Mouse (Mus musculus): ENCODE measurements at regions not wholly inside any gene's neighbourhood (a gene's known extent, or its start where the extent isn't known, plus 50 kb on each side); places are given as distances from the start of the nearest gene placed in this dataset.
A peak's percentile ranks its signal among the peaks of the same experiment; 100 is the strongest.

DNA sequence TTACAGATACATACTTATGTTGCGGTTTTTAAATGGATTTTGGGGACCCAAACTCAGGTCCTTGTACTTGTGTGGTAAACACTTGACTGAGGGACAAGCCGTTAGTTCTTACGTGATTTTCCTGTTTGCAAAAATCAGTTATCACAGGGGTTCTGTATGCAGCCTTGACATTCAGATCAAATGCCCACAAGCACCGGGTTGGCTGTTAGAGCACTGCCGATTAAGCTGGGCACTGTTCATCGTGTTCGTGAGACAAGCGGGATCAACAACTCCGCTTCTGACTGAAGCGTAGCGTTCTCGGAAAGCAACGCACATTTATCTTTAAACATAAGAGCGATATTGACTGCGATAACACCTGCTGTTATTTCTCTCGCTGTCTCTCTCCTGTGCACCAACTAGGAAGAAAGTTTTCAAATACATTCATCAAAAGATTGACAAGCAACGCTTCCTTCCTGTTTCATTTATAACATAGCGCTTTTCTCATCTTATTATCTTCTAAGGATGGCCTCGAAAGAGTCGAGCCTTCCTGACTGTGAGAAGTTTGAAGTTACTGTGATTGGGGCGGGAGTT is 97.8 kb upstream of the Stt3b start:
- no peak overlapping the region for H3K4me3 ChIP-seq (replicated peaks; ENCODE audit: low read depth, low read length)
- no peaks in the 10 kb centered on the region for H3K4me1 ChIP-seq (replicated peaks; ENCODE audit: insufficient read depth, low read length)
- no peak overlapping the region for H3K9ac ChIP-seq (ENCODE audit: low read depth, low read length)
- TF ChIP-seq CTCF (IDR thresholded peaks at IDR 0.05; ENCODE audit: low read depth), result no peak
- H3K27me3 ChIP-seq (ENCODE audit: insufficient read depth, low read length), result no peaks in the 10 kb centered on the region
- H3K27ac ChIP-seq, result no peak overlapping the region
- no peak overlapping the region for H3K4me2 ChIP-seq (ENCODE audit: low read length)
- DNase-seq (ENCODE audit: low spot score), result no peak
- no peaks in the 10 kb centered on the region for H3K9me3 ChIP-seq (replicated peaks; ENCODE audit: low read length)
- no peak for ATAC-seq (replicated peaks; ENCODE audit: low FRiP score, low read depth)
- WGBS, result 91% methylated on average over 21 of the region's 21 CpGs
- no peaks in the 10 kb centered on the region for H3K36me3 ChIP-seq (ENCODE audit: insufficient read depth, low read length)

- H3K9me3 ChIP-seq (replicated peaks; ENCODE audit: low read length), result no peaks in the 10 kb centered on the region
- no peaks in the 10 kb centered on the region for H3K4me1 ChIP-seq (replicated peaks; ENCODE audit: insufficient read depth, low read length)
- no peaks in the 10 kb centered on the region for H3K27me3 ChIP-seq (ENCODE audit: insufficient read depth, low read length)
- no peak overlapping the region for H3K27ac ChIP-seq
- H3K4me2 ChIP-seq (ENCODE audit: low read length), result no peak overlapping the region
- DNase-seq (ENCODE audit: low spot score), result no peak
- TF ChIP-seq CTCF (IDR thresholded peaks at IDR 0.05; ENCODE audit: low read depth), result no peak
- no peak overlapping the region for H3K9ac ChIP-seq (ENCODE audit: low read depth, low read length)
- no peak overlapping the region for H3K4me3 ChIP-seq (replicated peaks; ENCODE audit: low read depth, low read length)
- ATAC-seq (replicated peaks; ENCODE audit: low FRiP score, low read depth), result no peak
- WGBS, result 85% methylated on average over 6 of the region's 6 CpGs
- H3K36me3 ChIP-seq (ENCODE audit: insufficient read depth, low read length), result no peaks in the 10 kb centered on the region
These were observed 98.7 kb upstream of the Stt3b start for GRCm38 (mm10) chr9:115408886-115409285.

GRCm38 (mm10) chr9:115414190-115414589 is 104.0 kb upstream of the Stt3b start:
- Histone ChIP-seq H3K4me1 (replicated peaks; ENCODE audit: insufficient read depth, low read length) (no peaks in the 10 kb centered on the region), H3K9me3 (replicated peaks; ENCODE audit: low read length) (no peaks in the 10 kb centered on the region), H3K27me3 (ENCODE audit: insufficient read depth, low read length) (no peaks in the 10 kb centered on the region), H3K4me2 (ENCODE audit: low read length) (no peak overlapping the region), H3K27ac (no peak overlapping the region), H3K4me3 (replicated peaks; ENCODE audit: low read depth, low read length) (no peak overlapping the region), H3K9ac (ENCODE audit: low read depth, low read length) (no peak overlapping the region), H3K36me3 (ENCODE audit: insufficient read depth, low read length) (no peaks in the 10 kb centered on the region)
- DNase-seq (ENCODE audit: low spot score) (no peak), ATAC-seq (replicated peaks; ENCODE audit: low FRiP score, low read depth) (no peak)
- no peak for TF ChIP-seq CTCF (IDR thresholded peaks at IDR 0.05; ENCODE audit: low read depth)
- 78% methylated on average over 4 of the region's 4 CpGs for WGBS

DNA sequence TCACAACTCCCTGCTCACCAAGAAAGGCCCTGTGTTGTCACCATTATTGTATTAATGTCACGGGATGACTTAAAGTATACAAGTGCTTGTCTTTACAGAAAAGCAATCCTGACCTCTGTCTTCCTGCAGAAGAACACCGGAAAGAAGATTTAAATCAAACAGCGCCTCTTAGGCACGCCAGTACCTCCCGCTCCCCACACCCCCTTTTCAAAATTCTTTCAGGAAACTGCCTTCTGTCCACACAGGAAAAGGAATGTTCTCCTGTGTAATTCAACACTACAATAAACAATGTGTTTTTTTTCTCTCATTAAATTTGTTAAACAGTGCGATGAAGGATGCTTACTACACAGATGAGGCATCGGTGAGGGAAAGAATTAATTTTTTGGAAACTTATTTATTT is 112.6 kb upstream of the Stt3b start:
- Histone ChIP-seq H3K9me3 (replicated peaks; ENCODE audit: low read length) (0 out of 2 replicates have a peak, but pooled peaks cover 3% of the 10 kb centered on the region), H3K9ac (ENCODE audit: low read depth, low read length) (no peak overlapping the region), H3K4me2 (ENCODE audit: low read length) (no peak overlapping the region), H3K4me3 (replicated peaks; ENCODE audit: low read depth, low read length) (no peak overlapping the region), H3K27ac (no peak overlapping the region), H3K4me1 (replicated peaks; ENCODE audit: insufficient read depth, low read length) (no peaks in the 10 kb centered on the region), H3K27me3 (ENCODE audit: insufficient read depth, low read length) (no peaks in the 10 kb centered on the region), H3K36me3 (ENCODE audit: insufficient read depth, low read length) (no peaks in the 10 kb centered on the region)
- ATAC-seq (replicated peaks; ENCODE audit: low FRiP score, low read depth), result no peak
- peak; percentile 66 for DNase-seq (ENCODE audit: low spot score)
- 43% methylated on average over 7 of the region's 7 CpGs for whole genome bisulfite sequencing
- no peak for TF ChIP-seq CTCF (IDR thresholded peaks at IDR 0.05; ENCODE audit: low read depth)

DNA sequence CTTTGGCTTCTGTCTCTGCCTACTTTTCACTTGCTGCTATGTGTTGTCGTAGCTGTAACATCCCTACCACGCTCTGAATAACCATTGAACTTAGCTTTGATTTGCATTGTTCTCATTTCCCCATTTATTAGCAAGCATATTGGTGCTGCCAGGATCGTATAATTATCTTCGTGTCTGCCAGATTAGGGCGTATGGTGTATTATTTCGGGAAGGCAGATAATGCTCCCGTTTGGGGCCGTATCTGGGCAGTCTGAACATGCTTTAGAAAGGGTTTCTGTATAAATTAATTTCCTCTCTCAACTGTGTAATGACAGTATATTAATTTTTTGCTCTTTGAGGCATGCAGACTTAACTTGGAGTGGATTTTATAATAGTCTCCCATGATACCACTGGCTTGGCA is 116.5 kb upstream of the Stt3b start:
- H3K9me3 ChIP-seq (replicated peaks; ENCODE audit: low read length), result no peaks in the 10 kb centered on the region
- no peak overlapping the region for H3K4me3 ChIP-seq (replicated peaks; ENCODE audit: low read depth, low read length)
- H3K27me3 ChIP-seq (ENCODE audit: insufficient read depth, low read length), result no peaks in the 10 kb centered on the region
- no peak overlapping the region for H3K4me2 ChIP-seq (ENCODE audit: low read length)
- H3K27ac ChIP-seq, result no peak overlapping the region
- TF ChIP-seq CTCF (IDR thresholded peaks at IDR 0.05; ENCODE audit: low read depth), result no peak
- H3K4me1 ChIP-seq (replicated peaks; ENCODE audit: insufficient read depth, low read length), result no peaks in the 10 kb centered on the region
- no peaks in the 10 kb centered on the region for H3K36me3 ChIP-seq (ENCODE audit: insufficient read depth, low read length)
- WGBS, result 90% methylated on average over 8 of the region's 8 CpGs
- no peak for DNase-seq (ENCODE audit: low spot score)
- no peak overlapping the region for H3K9ac ChIP-seq (ENCODE audit: low read depth, low read length)
- no peak for ATAC-seq (replicated peaks; ENCODE audit: low FRiP score, low read depth)

- DNase-seq (ENCODE audit: low spot score), result no peak
- no peak for ATAC-seq (replicated peaks; ENCODE audit: low FRiP score, low read depth)
- H3K4me3 ChIP-seq (replicated peaks; ENCODE audit: low read depth, low read length), result no peak overlapping the region
These were observed 120.0 kb upstream of the Stt3b start for GRCm38 (mm10) chr9:115430271-115430670.

DNA sequence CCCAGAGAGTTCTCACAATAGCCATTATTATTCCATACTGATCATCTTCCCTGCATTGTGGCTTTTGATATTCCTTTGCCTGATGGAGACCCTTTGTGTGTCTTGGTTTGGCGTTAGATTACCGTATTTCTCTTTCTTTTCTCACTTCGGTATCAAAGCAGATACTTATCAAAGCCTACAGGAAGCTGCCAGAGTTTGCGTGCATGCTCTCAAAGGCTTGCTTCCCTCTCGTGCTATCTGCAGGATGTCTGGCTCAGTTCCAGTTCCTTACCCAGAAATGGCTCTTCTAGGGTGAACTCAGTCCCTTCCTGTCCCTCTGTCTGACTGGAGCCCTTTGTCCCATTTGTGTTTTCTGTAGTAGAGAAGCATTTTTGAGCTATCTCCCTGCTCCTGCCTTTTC is 124.5 kb upstream of the Stt3b start:
- Histone ChIP-seq H3K4me3 (replicated peaks; ENCODE audit: low read depth, low read length) (no peak overlapping the region), H3K4me2 (ENCODE audit: low read length) (no peak overlapping the region), H3K4me1 (replicated peaks; ENCODE audit: insufficient read depth, low read length) (no peaks in the 10 kb centered on the region), H3K9me3 (replicated peaks; ENCODE audit: low read length) (peaks cover 10% of the 10 kb centered on the region; the same call in 1 of the 2 replicates), H3K27ac (no peak overlapping the region), H3K36me3 (ENCODE audit: insufficient read depth, low read length) (no peaks in the 10 kb centered on the region), H3K27me3 (ENCODE audit: insufficient read depth, low read length) (no peaks in the 10 kb centered on the region), H3K9ac (ENCODE audit: low read depth, low read length) (no peak overlapping the region)
- no peak for TF ChIP-seq CTCF (IDR thresholded peaks at IDR 0.05; ENCODE audit: low read depth)
- 35% methylated on average over 5 of the region's 5 CpGs for WGBS
- ATAC-seq (replicated peaks; ENCODE audit: low FRiP score, low read depth) (no peak), DNase-seq (ENCODE audit: low spot score) (peak; percentile 14)

More at GRCm38 (mm10) chr9:115430271-115430670, 120.0 kb upstream of the Stt3b start:
- Histone ChIP-seq H3K9me3 (replicated peaks; ENCODE audit: low read length) (no peaks in the 10 kb centered on the region), H3K27me3 (ENCODE audit: insufficient read depth, low read length) (no peaks in the 10 kb centered on the region), H3K4me2 (ENCODE audit: low read length) (no peak overlapping the region), H3K36me3 (ENCODE audit: insufficient read depth, low read length) (no peaks in the 10 kb centered on the region), H3K9ac (ENCODE audit: low read depth, low read length) (no peak overlapping the region), H3K27ac (no peak overlapping the region), H3K4me1 (replicated peaks; ENCODE audit: insufficient read depth, low read length) (no peaks in the 10 kb centered on the region)
- TF ChIP-seq CTCF (IDR thresholded peaks at IDR 0.05; ENCODE audit: low read depth), result no peak
- WGBS, result 78% methylated on average over 4 of the region's 4 CpGs

Measured in kidney, postnatal 0 days (tissue).